Mouse (Mus musculus): ENCODE data around the gene Gm21319. TPM values are rescaled to one million over a fixed set of nuclear protein-coding genes. Genes with fewer than 3 reads are reported as not detected.

Gm21319 gene
- not detected for polyA plus RNA-seq (2014; fragmentation: Illumina TruSeq; extraction: RNeasy Lipid Tissue Mini Kit (QIAGEN cat#74804))

GRCm38 (mm10) chr12:87775655-87776054 is at the start of gene Gm21319:
Gm21319 (minus strand) TSS chr12:87775755.

GRCm38 (mm10) chr12:87816277-87816676 is 40.7 kb upstream of the Gm21319 start, which contains the start of gene BB287469:
BB287469 (plus strand) TSS chr12:87816577.

GRCm38 (mm10) chr12:87795212-87795611 is 19.7 kb upstream of the Gm21319 start, which contains the start of gene Gm21936:
Gm21936 (plus strand) TSS chr12:87795512.

Other genes starting within 250 kb of the Gm21319 start
- 51.4 TPM for gene Oog1, start 173.1 kb downstream of the Gm21319 start, polyA plus RNA-seq (2014; fragmentation: Illumina TruSeq; extraction: RNeasy Lipid Tissue Mini Kit (QIAGEN cat#74804))
- gene Gm4027, start 156.9 kb downstream of the Gm21319 start, polyA plus RNA-seq (2014; fragmentation: Illumina TruSeq; extraction: RNeasy Lipid Tissue Mini Kit (QIAGEN cat#74804)), result not detected
- not detected for gene Gm16381, start 131.1 kb downstream of the Gm21319 start, polyA plus RNA-seq (2014; fragmentation: Illumina TruSeq; extraction: RNeasy Lipid Tissue Mini Kit (QIAGEN cat#74804))
- not detected for gene Gm21936, start 19.8 kb upstream of the Gm21319 start, polyA plus RNA-seq (2014; fragmentation: Illumina TruSeq; extraction: RNeasy Lipid Tissue Mini Kit (QIAGEN cat#74804))
- gene BB287469, start 40.8 kb upstream of the Gm21319 start, polyA plus RNA-seq (2014; fragmentation: Illumina TruSeq; extraction: RNeasy Lipid Tissue Mini Kit (QIAGEN cat#74804)), result not detected
- not detected for gene Gm2001, start 66.6 kb upstream of the Gm21319 start, polyA plus RNA-seq (2014; fragmentation: Illumina TruSeq; extraction: RNeasy Lipid Tissue Mini Kit (QIAGEN cat#74804))
- gene Gm2016, start 98.3 kb upstream of the Gm21319 start, polyA plus RNA-seq (2014; fragmentation: Illumina TruSeq; extraction: RNeasy Lipid Tissue Mini Kit (QIAGEN cat#74804)), result not detected
- not detected for gene Gm2022, start 119.6 kb upstream of the Gm21319 start, polyA plus RNA-seq (2014; fragmentation: Illumina TruSeq; extraction: RNeasy Lipid Tissue Mini Kit (QIAGEN cat#74804))
- not detected for gene Gm2035, start 144.1 kb upstream of the Gm21319 start, polyA plus RNA-seq (2014; fragmentation: Illumina TruSeq; extraction: RNeasy Lipid Tissue Mini Kit (QIAGEN cat#74804))
- gene Gm2042, start 178.3 kb upstream of the Gm21319 start, polyA plus RNA-seq (2014; fragmentation: Illumina TruSeq; extraction: RNeasy Lipid Tissue Mini Kit (QIAGEN cat#74804)), result 95.4 TPM
- gene Gm2075, start 236.1 kb upstream of the Gm21319 start, polyA plus RNA-seq (2014; fragmentation: Illumina TruSeq; extraction: RNeasy Lipid Tissue Mini Kit (QIAGEN cat#74804)), result not detected
- not detected for gene Gm6803, start 243.0 kb upstream of the Gm21319 start, polyA plus RNA-seq (2014; fragmentation: Illumina TruSeq; extraction: RNeasy Lipid Tissue Mini Kit (QIAGEN cat#74804))